Mouse (Mus musculus) lung, embryonic 16.5 days (tissue): ENCODE measurements around the gene Tm9sf1. TPM values are rescaled to one million over a fixed set of nuclear protein-coding genes. Genes with fewer than 3 reads are reported as not detected.

Experiments
- ATAC-seq: fragments of 200-750 bp; cut with Nextera tagmentation; 2 replicates; pipeline ENCODE4 v1.8.0; 2017; ENCODE audit warnings: low read depth, mild to moderate bottlenecking, moderate library complexity
- H3K27ac ChIP-seq: fragments of 300-500 bp; sonication (generic); 2 replicates; pipeline ENCODE4 v1.5.1; 2014; ENCODE audit warnings: mild to moderate bottlenecking, control low read depth, low read length
- H3K27me3 ChIP-seq: fragments of 300-500 bp; sonication (generic); 2 replicates; pipeline ENCODE4 v1.6.1; 2014; ENCODE audit warnings: low read depth, low read length, mixed read lengths; ENCODE audit not compliant: control insufficient read depth, insufficient read depth
- H3K36me3 ChIP-seq: fragments of 300-500 bp; sonication (generic); 2 replicates; pipeline ENCODE4 v1.6.1; 2014; ENCODE audit warnings: low read length; ENCODE audit not compliant: control insufficient read depth, insufficient read depth
- H3K4me1 ChIP-seq: fragments of 300-500 bp; sonication (generic); replicated peaks from 2 replicates; pipeline ENCODE4 v1.6.1; 2014; ENCODE audit warnings: low read length, mixed read lengths; ENCODE audit not compliant: control insufficient read depth, insufficient read depth
- H3K4me2 ChIP-seq: fragments of 300-500 bp; sonication (generic); 2 replicates; pipeline ENCODE4 v1.6.1; 2014; ENCODE audit warnings: low read depth, low read length, control low read depth
- H3K4me3 ChIP-seq: fragments of 300-500 bp; sonication (generic); 2 replicates; pipeline ENCODE4 v1.5.1; 2014; ENCODE audit warnings: mild to moderate bottlenecking, low read length, control low read depth
- H3K9ac ChIP-seq: fragments of 300-500 bp; sonication (generic); 2 replicates; pipeline ENCODE4 v1.6.1; 2014; ENCODE audit warnings: low read length, control low read depth
- H3K9me3 ChIP-seq: fragments of 300-500 bp; sonication (generic); 2 replicates; pipeline ENCODE4 v1.6.1; 2016; ENCODE audit warnings: low read length; ENCODE audit not compliant: control insufficient read depth
- WGBS: fragments of 180-500 bp; shearing (Covaris S2); extraction: QIAGEN DNeasy Blood & Tissue Kit; methylation state at CpG from one replicate; pipeline ENCODE4 v1.1.7; 2014; 5-methylcytosine and 5-hydroxymethylcytosine counted together
- polyA plus RNA-seq: library from polyadenylated mRNA; unstranded; fragments of >200 nt; fragmentation: Nextera tagmentation; extraction: Ambion mirVana; gene quantifications from 2 replicates; pipeline ENCODE4 v1.2.1, GENCODE M21; 2015

Gene Tm9sf1
- polyA plus RNA-seq, 1 experiment from 2014 or later: 121 TPM

DNA sequence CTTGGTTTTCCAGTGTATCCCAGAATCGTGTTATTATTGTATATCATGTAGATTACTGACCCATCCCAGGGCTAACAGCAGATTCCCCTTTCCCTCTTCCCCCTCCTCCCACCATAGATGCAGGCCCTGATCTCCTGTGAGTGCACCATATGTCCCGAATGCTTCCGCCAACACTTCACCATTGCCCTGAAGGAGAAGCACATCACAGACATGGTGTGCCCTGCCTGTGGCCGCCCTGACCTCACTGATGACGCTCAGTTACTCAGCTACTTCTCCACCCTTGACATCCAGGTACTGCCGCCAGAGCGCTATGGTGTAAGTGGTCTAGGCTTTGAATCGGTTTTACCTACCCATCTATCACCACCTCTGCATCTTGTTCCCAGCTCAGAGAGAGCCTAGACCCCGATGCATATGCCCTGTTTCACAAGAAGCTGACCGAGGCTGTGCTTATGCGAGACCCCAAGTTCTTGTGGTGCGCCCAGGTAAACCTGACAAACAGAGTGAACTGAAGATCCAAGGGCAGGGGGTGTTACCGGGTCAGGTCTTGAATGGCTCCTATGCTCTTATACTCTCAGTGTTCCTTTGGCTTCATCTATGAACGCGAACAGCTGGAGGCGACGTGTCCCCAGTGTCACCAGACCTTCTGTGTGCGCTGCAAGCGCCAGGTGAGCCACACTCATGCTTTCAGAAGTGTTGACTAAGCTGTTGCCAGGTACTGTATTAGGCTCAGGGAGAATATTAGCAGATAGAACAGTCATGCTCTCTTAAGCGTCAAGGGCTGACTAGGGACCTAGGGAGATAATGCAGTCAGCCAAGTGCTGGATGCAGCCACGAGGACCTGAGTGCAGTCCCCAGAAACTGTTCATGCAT lies 44.9 kb downstream of the Tm9sf1 start:
- WGBS: 90% methylated on average over 21 of the region's 21 CpGs
- no peaks in the 10 kb centered on the region for H3K9me3 ChIP-seq
- no peak for ATAC-seq
- no peak overlapping the region for H3K9ac ChIP-seq
- H3K4me3 ChIP-seq: no peak overlapping the region
- H3K27ac ChIP-seq: no peak overlapping the region
- H3K4me1 ChIP-seq: peaks cover 3% of the 10 kb centered on the region
- H3K4me2 ChIP-seq: no peak overlapping the region
- no peaks in the 10 kb centered on the region for H3K27me3 ChIP-seq
- H3K36me3 ChIP-seq: peaks cover 56% of the 10 kb centered on the region

DNA sequence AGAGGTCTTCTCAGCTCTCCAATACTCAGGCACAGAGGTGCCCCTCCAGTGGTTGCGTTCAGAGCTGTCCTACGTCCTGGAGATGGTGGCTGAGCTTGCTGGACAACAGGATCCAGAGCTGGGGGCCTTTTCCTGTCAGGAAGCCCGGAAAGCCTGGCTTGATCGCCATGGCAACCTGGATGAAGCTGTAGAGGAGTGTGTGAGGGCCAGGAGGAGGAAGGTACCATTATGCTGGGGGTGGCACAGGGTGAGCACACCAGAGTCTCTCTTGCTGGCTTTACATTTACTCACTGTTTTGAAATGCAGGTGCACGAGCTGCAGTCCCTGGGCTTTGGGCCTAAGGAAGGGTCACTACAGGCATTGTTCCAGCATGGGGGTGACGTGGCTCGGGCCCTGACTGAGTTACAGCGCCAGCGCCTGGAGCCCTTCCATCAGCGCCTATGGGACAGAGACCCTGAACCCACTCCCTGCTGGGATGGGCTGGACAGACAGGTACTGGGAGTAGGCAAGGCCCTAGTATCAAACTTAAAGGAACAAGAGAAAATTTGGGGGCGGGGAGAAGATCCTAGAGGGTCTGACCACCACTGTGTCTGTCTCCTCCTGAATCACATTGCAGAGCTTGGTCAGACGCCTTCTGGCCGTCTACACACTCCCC lies 47.4 kb downstream of the Tm9sf1 start:
- no peak overlapping the region for H3K9ac ChIP-seq
- peaks cover 10% of the 10 kb centered on the region for H3K4me1 ChIP-seq
- H3K27me3 ChIP-seq: no peaks in the 10 kb centered on the region
- WGBS: 82% methylated on average over 13 of the region's 13 CpGs
- no peak for ATAC-seq
- no peak overlapping the region for H3K27ac ChIP-seq
- H3K36me3 ChIP-seq: peaks cover 42% of the 10 kb centered on the region
- H3K9me3 ChIP-seq: no peaks in the 10 kb centered on the region
- no peak overlapping the region for H3K4me3 ChIP-seq
- no peak overlapping the region for H3K4me2 ChIP-seq

DNA sequence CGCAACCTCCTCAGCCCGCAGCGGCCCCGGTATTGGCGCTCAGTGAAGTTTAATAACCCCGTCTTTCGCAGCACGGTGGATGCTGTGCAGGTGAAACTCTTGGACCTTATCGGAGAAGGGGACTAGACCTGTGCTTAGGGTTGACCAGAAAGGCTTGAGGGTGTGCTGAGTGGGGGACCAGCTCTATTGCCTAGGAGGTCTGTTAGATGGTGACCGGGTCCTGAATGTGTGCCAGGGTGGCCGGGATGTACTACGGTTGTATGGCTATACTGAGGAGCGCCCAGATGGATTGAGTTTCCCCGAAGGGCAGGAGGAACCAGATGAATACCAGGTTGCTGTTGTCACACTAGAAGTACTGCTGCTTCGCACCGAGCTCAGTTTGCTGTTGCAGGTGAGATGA lies 51.4 kb downstream of the Tm9sf1 start:
- H3K9ac ChIP-seq: peak overlapping the region; percentile 91
- no peaks in the 10 kb centered on the region for H3K27me3 ChIP-seq
- no peak overlapping the region for H3K27ac ChIP-seq
- no peaks in the 10 kb centered on the region for H3K9me3 ChIP-seq
- peaks cover 16% of the 10 kb centered on the region for H3K4me1 ChIP-seq
- H3K4me3 ChIP-seq: peak overlapping the region; percentile 98
- H3K4me2 ChIP-seq: peak overlapping the region; percentile 83
- 3% methylated on average over 16 of the region's 16 CpGs for WGBS
- H3K36me3 ChIP-seq: peaks cover 30% of the 10 kb centered on the region
- no peak for ATAC-seq

DNA sequence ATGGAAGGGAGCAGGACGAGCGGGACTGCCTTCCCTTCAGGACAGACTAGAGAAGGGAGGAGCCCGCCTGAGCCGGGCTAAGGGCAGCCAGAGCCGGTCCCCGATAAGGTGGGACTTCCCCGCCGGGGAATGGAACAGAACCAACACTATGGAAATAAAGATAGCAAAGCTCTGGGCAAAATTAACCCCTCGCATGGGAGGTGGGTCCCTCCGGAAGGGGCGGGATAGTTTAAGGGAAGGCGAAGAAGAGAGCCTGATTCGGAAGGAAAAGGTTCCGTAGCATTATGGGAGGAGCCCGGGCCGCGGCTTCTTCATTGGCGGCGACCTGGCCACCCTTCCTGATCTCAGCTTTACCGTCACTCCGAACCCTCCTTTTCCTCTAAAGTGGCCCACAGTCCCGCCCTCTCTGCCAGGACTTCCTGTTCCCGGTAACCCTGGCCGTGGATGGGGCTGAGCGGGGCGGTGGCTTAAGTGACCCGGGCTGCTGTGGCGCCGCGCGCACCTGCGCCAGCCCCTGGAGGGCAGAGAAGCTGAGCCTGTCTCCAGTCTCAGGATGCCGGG lies 52.2 kb downstream of the Tm9sf1 start, which contains the start of gene Rnf31:
Rnf31 (plus strand) TSS at position 378 of the 561 bp plus-strand sequence.
- peak; percentile 91 for ATAC-seq
- peaks cover 16% of the 10 kb centered on the region for H3K4me1 ChIP-seq
- H3K36me3 ChIP-seq: peaks cover 22% of the 10 kb centered on the region
- H3K4me3 ChIP-seq: peak within 1 kb of the TSS; percentile 98
- under 1% methylated on average over 33 of the region's 33 CpGs for WGBS
- H3K9me3 ChIP-seq: no peaks in the 10 kb centered on the region
- no peaks in the 10 kb centered on the region for H3K27me3 ChIP-seq
- H3K27ac ChIP-seq: peak within 1 kb of the TSS; percentile 99
- H3K4me2 ChIP-seq: peak within 1 kb of the TSS; percentile 83
- H3K9ac ChIP-seq: peak within 1 kb of the TSS; percentile 91

DNA sequence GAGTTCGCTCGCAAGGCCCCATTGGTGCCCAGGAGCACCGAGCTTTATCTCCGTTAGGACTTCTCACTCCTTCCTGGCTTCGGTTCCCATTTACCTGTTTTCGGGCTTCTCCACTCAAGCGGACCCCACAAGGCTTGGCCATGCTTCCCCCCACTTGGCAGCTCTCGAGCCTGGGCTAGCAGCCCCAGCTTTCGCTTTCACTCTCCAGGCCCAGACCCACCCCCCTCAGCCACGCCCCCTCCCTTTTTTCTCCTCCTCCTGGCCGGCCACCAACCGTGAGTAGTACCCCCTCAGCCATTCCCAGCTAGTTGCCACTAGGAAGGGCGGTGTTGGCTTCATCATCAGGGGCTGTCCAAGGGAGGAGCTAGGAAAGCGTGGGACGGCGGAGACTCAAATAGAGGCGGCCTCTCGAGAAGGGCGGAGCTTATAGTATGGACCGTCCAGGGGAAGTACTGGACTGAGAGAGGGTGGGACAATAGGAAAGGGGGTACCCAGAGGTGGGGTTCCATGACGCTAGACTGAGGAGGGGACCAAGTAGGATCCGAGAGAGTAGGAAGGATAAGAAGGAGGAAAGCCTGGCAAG lies 52.8 kb downstream of the Tm9sf1 start, which contains the start of gene Psme2:
Psme2 (minus strand) TSS at position 366 of the 583 bp plus-strand sequence.
- Histone ChIP-seq H3K4me1 (peaks cover 16% of the 10 kb centered on the region), H3K4me2 (peak within 1 kb of the TSS; percentile 83), H3K4me3 (peak within 1 kb of the TSS; percentile 98), H3K36me3 (peaks cover 17% of the 10 kb centered on the region), H3K9me3 (no peaks in the 10 kb centered on the region), H3K27ac (peak within 1 kb of the TSS; percentile 99), H3K27me3 (no peaks in the 10 kb centered on the region), H3K9ac (peak within 1 kb of the TSS; percentile 91)
- ATAC-seq: peak; percentile 98
- under 1% methylated on average over 22 of the region's 22 CpGs for WGBS

DNA sequence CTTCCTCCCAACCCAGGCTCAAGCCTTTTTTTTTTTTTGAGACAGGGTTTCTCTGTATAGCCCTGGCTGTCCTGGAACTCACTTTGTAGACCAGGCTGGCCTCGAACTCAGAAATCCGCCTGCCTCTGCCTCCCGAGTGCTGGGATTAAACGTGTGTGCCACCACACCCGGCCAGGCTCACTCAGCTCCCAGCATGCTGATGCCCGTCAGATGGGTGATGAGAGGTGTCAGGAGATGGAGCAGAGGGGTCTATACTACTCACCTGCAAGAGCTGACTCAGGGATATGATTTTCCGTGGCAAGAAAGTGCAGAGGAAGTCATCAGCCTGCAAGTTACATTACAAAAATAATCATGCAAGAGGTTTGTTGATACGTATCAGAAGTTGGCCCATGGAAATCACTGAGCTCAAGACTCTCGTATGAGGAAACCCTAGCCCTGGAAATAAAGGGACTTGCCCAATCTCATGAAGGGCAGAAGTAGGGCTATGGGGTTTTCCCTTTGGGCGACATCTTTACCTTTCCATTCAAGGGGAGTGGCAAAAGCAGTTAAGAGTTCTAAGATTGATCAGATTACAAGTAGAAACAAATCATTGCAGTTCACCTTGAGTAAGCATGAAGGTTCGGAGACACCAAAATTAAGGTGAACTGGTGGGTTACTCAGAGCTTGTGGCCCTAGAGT lies 53.7 kb downstream of the Tm9sf1 start:
- peaks cover 10% of the 10 kb centered on the region for H3K36me3 ChIP-seq
- H3K4me1 ChIP-seq: peaks cover 23% of the 10 kb centered on the region
- ATAC-seq: no peak
- WGBS: 78% methylated on average over 11 of the region's 11 CpGs
- peak overlapping the region; percentile 77 for H3K9ac ChIP-seq
- H3K27ac ChIP-seq: peak overlapping the region; percentile 67
- no peaks in the 10 kb centered on the region for H3K27me3 ChIP-seq
- H3K4me3 ChIP-seq: peak overlapping the region; percentile 98
- H3K4me2 ChIP-seq: peak overlapping the region; percentile 83
- H3K9me3 ChIP-seq: no peaks in the 10 kb centered on the region

DNA sequence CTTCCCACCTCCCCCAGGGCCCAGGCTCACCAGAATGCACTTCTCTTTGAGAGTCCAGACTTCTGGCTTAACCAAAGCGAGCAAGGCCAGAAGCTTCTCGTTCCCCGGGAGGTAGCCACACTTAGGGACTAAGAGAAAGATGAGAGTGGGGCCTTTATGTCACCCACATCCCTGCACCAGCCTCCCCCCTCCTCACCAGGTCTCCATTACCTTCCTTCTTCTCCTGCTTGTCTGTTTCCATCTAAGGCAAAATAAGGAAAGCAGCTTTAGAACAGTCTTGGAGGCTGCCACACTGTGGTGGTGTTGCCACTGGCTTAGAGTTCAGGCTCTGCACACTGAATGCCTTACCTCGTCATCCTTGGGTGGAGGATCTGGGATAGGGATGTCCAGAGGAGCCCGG lies 54.3 kb downstream of the Tm9sf1 start:
- Histone ChIP-seq H3K36me3 (peaks cover 5% of the 10 kb centered on the region), H3K4me2 (no peak overlapping the region), H3K9ac (no peak overlapping the region), H3K27me3 (no peaks in the 10 kb centered on the region; the same call in 1 of the 2 replicates), H3K4me1 (peaks cover 23% of the 10 kb centered on the region), H3K27ac (no peak overlapping the region), H3K4me3 (no peak overlapping the region), H3K9me3 (no peaks in the 10 kb centered on the region)
- ATAC-seq: no peak
- 89% methylated on average over 5 of the region's 5 CpGs for WGBS

DNA sequence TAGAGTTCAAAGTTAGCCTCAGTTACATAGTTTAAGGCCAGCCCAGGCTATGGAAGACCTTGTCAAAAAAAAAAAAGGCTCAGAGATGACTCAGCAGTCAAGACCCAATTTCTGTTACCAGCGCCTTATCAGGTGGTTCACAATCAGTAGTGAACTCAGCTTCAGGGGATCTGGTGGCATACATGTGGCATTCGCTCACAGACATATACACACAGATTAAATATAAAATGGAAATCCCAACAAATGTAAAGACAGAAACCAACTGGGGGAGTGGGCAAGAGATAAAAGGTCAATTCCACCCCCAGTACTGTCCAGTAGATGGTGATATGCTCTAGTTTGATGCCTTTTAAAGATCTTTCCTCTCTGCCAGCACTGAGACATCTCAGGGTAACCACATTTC lies 57.5 kb downstream of the Tm9sf1 start:
- Histone ChIP-seq H3K9me3 (no peaks in the 10 kb centered on the region), H3K36me3 (peaks cover 9% of the 10 kb centered on the region), H3K9ac (no peak overlapping the region), H3K4me1 (peaks cover 13% of the 10 kb centered on the region), H3K27ac (no peak overlapping the region), H3K27me3 (no peaks in the 10 kb centered on the region; the same call in 1 of the 2 replicates), H3K4me3 (no peak overlapping the region), H3K4me2 (no peak overlapping the region)
- 88% methylated on average over 2 of the region's 2 CpGs for WGBS
- ATAC-seq: no peak
